Mouse (Mus musculus): Measurements from ENCODE around the gene Rnf111.
"Not testable (repeated sequence)": the region's sequence is repeated elsewhere in the genome, so short reads cannot be mapped to it uniquely, and the experiment has no call there.

Gene Rnf111

GRCm38 (mm10) chr9:70493038-70493437, 10.5 kb downstream of the Rnf111 start:
- DNase-seq, result no peak

DNA sequence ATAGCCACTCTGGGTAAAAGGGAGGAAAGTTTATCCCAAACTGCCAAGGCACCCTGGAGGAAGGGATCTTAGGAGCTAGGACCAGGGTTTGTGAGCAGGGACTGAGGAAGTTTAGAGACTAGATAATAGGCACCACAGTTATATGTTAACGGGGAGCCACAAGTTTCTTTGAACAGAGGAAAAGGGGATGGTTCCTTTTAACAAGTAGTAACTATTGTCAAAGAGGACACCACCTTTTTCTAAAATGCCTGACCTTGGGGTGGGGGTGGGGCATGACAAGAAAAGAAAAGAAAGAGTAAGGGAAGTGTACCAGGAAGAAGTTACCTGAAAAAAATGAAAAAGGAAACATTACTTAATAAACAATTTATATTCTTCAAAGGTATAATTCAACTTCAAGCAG, 12.3 kb downstream of the Rnf111 start:
- DNase-seq, result no peak

GRCm38 (mm10) chr9:70487401-70487800, 16.1 kb downstream of the Rnf111 start:
- DNase-seq, result no peak

DNA sequence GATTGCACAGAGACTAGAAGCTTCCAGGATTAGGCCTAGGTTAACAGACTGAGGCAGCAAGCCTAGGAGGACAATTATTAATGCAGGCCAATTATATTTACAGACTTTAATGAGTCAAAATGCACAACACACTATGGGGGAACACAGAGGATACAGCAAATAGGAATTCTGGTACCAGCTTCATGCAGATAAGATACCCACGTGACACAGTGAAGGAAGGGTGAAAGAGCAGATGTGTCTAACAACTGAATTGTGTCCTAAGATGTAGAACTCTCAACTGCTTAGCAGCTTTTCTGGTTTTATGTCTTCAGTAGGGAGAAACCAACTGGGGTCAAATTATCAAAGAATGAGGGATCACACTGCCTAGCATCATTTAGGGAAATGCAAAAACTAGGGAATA, 17.7 kb downstream of the Rnf111 start:
- no peak for DNase-seq

- DNase-seq, result no peak
Observed at GRCm38 (mm10) chr9:70483495-70483894, 20.0 kb downstream of the Rnf111 start.

- DNase-seq, result no peak
Observed at GRCm38 (mm10) chr9:70481872-70482271, 21.7 kb downstream of the Rnf111 start.

- DNase-seq, result no peak
Observed at GRCm38 (mm10) chr9:70477229-70477628, 26.3 kb downstream of the Rnf111 start.

DNA sequence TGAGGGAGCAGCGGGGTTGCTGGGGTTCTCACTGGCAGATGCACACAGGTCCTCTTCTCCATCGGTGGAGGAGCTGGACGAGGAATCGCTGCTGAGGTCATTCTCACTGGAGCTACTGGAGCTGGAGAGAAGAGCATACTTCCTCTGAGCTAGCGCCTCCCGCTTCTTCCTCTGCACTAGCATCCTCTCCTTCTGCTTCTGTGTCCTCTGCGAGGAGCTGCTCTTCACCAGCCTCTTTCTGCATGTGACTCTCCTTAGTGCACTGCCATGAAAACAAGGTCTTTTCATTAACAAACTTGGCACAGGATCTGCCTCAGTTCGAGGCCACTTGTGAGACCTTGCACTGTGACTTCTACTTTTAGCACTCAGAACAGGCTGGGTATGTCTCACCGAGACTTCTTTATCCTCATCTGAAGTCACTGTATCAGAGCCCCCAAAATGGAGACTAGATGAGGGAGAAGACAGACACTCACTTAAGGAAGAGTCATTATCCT, 27.7 kb downstream of the Rnf111 start:
- DNase-seq, result no peak

DNA sequence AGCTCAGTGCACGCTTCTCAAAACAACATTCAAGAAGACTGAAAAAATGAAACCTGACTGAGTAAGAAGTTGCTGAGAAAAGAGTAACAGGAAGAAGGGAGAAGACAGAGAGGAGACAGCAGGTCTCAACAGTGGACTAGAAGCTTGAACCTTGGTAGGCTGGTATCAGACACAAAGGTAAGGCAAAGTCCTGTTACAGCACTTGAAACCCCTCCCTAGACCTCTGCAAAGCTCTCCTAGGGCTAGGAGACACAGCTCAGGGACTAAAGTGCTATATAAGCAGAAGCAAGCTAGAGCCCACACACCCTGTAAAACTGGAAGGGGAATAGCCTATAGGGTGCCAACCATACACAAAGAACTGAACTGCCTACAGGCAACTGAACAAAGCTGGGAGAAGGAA, 30.1 kb downstream of the Rnf111 start:
- DNase-seq, result no peak

- not testable (repeated sequence) for DNase-seq
Observed at GRCm38 (mm10) chr9:70463091-70463490, 40.4 kb downstream of the Rnf111 start.

DNA sequence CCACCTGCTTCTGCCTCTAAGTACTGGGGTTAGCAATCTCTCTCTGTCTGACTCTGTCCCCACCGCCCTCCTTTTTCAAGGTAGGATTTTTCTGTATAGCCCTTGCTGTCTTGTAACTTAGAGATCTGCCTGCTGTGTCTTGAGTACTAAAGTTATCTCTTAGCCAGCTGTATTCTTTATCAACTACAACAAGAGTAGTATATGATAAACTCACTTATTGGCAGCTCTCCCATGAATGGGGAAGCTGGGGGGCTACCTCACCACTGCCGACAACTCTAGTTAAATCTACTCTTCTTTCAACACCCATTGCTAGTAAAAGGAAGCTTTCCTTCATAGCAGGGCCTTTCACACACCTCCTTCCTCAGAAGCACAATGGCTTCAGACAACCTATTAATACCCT, 51.2 kb downstream of the Rnf111 start:
- DNase-seq, result no peak

GRCm38 (mm10) chr9:70449072-70449471, 54.5 kb downstream of the Rnf111 start:
- DNase-seq, result no peak

DNA sequence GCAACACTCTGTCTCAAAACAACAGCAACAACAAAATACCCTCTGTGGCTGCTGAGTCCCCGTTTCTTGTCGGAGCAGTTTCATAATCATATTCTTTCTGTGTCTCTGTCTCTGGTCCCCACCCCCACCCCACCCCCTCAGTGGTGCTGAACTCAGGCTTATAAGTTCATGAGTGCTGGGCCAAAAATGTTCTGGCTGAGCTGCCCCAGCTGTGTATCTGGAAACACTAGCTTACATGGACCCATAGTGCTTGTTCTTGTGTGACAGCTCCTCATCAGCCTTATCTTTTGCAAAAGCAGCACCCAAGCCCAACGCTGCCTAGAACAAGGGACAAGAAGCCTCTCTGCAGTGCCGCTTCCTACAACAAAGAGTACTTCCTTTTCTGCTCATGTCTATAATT, 63.6 kb downstream of the Rnf111 start:
- no peak for DNase-seq

DNA sequence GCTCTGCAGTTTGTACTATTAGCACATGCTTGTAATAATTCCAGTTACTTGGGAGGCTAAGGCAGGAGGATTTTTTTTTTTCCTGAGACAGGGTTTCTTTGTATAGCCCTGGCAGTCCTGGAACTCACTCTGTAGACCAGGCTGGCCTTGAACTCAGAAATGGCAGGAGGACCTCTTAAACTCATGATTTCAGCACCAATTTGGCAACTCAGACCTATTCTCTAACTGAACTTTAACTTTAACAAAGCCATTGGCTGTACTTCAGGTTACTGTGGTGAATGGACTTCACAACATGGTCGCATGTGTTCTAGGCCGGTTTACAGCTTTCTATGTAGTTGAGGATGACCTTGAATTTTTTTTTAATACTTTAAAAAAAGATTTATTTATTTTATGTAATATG, 80.9 kb downstream of the Rnf111 start:
- no peak for DNase-seq

GRCm38 (mm10) chr9:70421257-70422056, 82.1 kb downstream of the Rnf111 start, which contains the start of gene Ccnb2:
Gene Ccnb2 (minus strand): TSS chr9:70421547.
- peak; percentile 91 for DNase-seq

DNA sequence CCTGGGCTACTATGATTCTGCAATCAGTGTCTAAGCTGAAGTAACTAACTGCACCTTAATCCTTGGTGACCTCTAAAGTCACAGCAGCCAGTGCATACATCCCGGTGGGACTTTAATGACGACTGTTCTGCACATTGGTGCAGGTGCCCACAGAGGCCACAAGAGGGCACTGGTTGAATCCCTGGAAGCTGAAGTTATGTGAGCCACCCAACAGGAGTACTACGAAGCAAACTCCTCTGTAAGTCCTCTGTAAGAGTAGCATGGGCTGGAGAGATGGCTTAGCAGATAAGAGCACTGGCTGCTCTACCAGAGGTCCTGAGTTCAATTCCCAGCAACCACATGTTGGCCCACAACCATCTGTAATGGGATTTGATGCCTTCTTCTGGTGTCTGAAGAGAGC, 87.1 kb downstream of the Rnf111 start:
- DNase-seq, result peak; percentile 48

GRCm38 (mm10) chr9:70413038-70413437, 90.5 kb downstream of the Rnf111 start:
- DNase-seq, result no peak

- DNase-seq, result no peak
Observed at GRCm38 (mm10) chr9:70410668-70411067, 92.9 kb downstream of the Rnf111 start.

DNA sequence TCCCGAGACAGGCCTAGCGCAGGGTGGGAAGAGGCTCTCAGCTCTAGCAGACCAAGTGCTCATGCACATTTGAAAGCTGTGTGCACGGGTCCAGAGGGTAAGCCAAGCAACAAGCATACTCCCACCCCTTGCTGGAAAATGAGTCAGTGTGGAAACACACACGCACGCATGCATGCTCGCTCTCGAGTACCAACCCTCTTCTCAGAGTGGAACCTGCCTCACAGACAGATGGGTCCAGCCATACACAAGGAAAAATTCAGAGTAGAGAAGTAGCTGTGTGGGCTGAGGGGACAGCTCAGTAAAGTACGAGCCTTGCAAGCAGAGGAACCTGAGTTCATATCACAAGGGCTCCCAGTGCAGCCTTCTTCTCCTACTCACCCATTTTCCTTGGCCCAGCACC, 93.8 kb downstream of the Rnf111 start:
- no peak for DNase-seq

DNA sequence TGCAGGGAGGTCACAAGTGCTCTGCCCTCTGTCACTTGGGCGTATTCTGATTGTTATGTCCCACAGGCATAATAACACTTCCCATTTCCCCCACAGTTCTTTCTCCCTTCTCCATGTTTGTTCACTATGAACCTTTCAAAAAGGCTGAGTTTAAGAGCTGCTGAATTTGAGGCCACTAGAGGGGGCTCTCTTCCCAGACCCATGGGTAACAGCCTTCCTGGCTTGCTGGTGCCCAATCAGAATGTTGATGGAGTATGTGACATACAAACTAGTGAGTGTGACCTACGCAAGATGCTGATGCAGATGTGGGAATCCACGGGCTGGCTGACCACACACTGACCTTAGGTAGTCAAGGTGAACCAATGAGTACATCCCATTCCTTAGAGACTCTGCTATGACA, 94.7 kb downstream of the Rnf111 start:
- peak; percentile 38 for DNase-seq

GRCm38 (mm10) chr9:70406596-70406995, 96.9 kb downstream of the Rnf111 start:
- no peak for DNase-seq

GRCm38 (mm10) chr9:70401937-70402539, 101.5 kb downstream of the Rnf111 start:
- no peak for DNase-seq

- DNase-seq, result no peak
Observed at GRCm38 (mm10) chr9:70396083-70396482, 107.4 kb downstream of the Rnf111 start.

- DNase-seq, result peak; percentile 48
Observed at GRCm38 (mm10) chr9:70395617-70396016, 107.9 kb downstream of the Rnf111 start.

- DNase-seq, result peak; percentile 20
Observed at GRCm38 (mm10) chr9:70392563-70392907, 111.0 kb downstream of the Rnf111 start.

Data from thymus, postnatal 14 days (tissue).